Mouse (Mus musculus) liver, embryonic 14.5 days (tissue): ENCODE results near the gene Rgl2.

Experiments
- CTCF ChIP-seq: IDR thresholded peaks from 2 replicates; pipeline ENCODE4 v1.5.1; 2016; ENCODE audit warnings: antibody characterized with exemption, low read depth, control low read depth
- EP300 ChIP-seq: IDR thresholded peaks from 2 replicates; pipeline ENCODE4 v1.6.1; 2016; ENCODE audit warnings: antibody characterized with exemption, low read depth

DNA sequence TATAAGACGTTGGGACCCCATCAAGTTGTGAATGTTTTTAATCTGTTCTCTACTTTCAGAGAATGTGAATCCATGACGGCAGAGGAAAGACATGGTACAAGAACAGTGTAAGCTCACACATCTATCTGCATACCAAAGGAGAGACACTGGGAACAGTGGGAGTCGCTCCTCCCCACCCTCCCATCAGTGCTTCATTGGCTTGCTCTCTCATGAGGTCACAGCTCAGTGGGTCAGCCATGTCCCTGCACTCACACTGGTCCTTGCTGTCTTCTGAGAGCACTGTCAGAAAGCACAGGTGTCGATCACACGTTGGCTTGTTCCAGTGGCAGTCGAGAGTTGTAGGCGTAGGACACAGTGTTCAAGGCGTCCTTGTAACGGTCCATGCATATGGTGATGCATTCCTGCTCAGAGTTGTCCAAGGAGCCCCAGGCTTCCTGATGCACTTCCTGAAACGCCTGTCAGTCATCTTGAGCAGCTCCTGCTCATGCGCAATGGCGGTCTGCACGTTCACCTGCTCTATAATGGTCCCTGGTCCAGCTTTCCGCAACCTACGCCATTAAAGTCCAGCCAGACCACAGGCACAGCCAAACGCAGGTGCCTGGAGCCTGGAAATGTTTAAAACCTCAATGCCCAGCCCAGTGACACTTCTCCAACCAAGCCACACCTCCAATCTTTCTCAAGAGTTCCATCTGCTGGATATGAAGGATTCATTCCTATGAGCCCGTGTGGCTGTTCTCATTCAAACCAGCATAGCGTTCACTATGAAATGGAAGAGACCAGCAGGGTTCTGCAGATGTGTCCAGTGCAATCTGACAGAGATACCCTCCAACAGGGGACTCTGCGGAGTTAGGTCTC is 51.1 kb downstream of the Rgl2 start:
- TF ChIP-seq CTCF (no peak; the same call in 1 of the 2 replicates), EP300 (no peak)
